Mouse (Mus musculus) natural killer cell, adult 2 months (primary cell): ENCODE data around the gene Ccdc120.
"Not testable (repeated sequence)": the region's sequence is repeated elsewhere in the genome, so short reads cannot be mapped to it uniquely, and the experiment has no call there.

Experiments used
- DNase-seq, 2 experiments: peaks; one replicate each; pipeline ENCODE4 v3.0.0; 2022; ENCODE audit warnings: low spot score in 2 of 2

Ccdc120 gene

GRCm38 (mm10) chrX:7762137-7762920 is 11.6 kb upstream of the Ccdc120 start, which contains the start of gene Tfe3:
Gene Tfe3 (plus strand): TSS chrX:7762560.
- DNase-seq, result peak; percentile 89

DNA sequence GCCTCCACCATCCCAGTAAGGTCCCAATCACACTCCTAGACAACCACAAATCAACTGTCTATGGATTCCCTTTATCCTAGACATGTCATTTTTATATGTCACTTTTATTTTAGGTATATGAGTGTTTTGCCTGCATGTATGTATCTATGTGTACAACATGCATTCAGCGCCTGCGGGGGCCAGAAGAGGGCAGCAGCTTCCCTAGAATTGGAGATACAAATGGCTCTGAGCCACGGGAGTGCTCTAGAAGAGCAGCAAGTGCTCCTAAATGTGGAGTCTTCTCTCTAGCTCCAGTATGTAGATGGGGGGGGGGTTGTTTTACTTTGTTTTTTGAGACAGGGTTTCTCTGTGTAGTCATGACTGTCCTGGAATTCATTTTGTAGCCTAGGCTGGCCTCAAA is 2.9 kb upstream of the Ccdc120 start:
- peak in 1 of 2 experiments; percentile 30 for DNase-seq

GRCm38 (mm10) chrX:7745429-7745828 is 5.3 kb downstream of the Ccdc120 start:
- DNase-seq, result no peak

- DNase-seq, result no peak
These were observed 5.8 kb downstream of the Ccdc120 start for GRCm38 (mm10) chrX:7744940-7745339.

- no peak for DNase-seq
These were observed 7.2 kb downstream of the Ccdc120 start for GRCm38 (mm10) chrX:7743470-7743869.

DNA sequence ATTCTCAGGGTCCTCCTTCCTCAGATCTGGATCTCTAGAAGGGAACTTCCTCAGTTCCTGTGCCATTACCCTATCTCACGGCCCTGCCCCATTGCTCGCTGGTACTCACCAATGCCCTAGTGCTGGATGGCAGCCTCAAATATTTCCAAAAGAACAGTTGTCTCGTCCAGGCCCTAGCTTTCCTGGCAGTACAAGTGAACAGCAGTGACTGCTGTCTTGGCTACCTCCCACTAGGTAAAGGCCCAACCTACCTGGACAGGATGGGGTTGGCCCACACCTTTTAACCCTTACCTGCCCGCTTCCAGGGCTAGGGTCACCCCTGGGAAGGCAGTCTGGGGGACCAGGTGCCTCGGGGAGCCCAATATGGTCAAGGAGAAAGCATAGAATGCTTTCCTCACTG is 9.6 kb downstream of the Ccdc120 start:
- no peak for DNase-seq

- DNase-seq, result no peak
These were observed 10.5 kb downstream of the Ccdc120 start for GRCm38 (mm10) chrX:7740082-7740819.

DNA sequence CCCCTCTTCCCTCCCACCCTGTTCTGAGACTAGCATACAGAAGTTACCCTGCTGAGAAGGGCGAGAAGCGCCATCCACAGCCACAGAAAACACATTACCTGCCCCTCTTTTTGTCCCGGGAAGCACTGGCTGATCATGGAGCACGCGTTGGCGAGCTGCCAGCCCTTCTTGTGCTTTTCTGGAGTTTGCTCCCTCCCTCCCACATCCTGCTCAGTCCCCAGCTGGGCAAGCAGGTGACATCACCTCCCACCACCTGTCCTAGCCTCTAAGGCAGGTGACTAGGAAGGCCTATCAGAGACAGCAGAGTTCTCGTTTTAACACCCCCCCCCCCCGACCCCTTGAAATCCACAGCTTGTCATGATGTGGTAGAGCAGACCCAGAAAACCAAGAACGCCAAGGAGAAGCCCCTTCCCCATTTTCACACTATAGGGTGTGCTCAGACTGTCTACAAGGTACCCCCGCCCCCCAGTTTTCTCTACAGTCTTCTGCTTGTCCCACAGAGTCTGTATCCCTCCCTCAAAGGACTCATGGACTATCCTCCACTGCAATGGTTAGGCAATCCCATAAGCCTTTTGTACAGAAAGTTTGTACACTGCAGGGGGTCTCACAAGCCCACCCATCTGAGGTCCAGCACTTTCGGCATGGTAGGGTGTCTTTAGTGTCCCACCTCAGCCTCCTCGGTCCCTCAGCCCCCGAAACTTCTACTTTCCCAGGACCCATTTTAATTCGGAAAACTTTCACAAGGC is 11.2 kb downstream of the Ccdc120 start:
- no peak for DNase-seq

- peak; percentile 59 to 79 for DNase-seq
These were observed 17.0 kb downstream of the Ccdc120 start for GRCm38 (mm10) chrX:7733571-7734156.

DNA sequence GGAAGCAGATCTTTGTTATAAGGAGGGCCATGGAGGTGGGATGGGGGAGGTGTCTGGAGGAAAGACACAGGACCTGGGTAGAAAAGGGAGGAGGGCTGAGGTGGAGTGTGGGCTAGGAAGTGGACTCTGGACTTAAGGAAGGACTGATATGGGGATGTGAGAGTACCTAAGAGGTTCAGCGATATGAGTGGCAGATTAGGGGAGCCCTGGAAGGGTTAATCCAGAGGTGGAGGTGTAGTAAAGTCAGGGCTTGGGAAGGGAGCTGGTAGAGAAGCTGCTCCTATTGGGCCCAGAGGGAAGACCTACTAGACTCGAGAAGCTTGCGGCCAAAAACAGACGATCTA is 21.8 kb downstream of the Ccdc120 start:
- DNase-seq, result no peak

DNA sequence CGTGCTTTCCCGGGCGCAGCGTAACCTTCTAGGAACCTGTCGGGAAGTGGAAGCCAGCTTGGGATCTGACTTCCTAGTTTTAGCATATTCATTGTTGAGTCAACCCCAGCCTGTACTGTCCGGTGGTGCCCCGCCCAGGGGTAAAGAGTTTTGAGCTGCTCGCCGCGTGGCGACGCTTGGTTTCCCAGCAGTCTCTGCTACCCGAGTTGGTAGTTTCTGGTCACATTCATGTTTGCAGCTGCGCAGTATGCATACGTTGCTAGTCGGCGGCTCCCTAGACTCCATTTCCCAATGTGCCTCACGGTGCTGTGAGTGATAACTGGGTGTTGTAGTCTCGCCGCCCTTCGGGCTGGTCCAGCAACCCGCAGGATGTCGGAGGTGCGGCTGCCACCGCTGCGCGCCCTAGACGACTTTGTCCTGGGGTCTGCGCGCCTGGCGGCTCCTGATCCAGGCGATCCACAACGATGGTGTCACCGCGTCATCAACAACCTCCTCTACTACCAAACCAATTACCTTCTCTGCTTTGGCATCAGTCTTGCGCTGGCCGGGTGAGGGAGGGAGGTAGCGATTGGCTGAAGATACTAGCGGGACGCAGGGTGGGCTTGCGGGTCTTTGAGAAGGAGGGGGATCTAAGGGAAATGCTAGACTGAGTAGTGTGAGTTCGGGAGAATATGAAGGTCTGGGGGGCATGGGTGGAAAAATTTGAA is 22.3 kb downstream of the Ccdc120 start, which contains the start of gene Praf2:
Gene Praf2, plus strand, starts transcription at position 225 of the 707 bp plus-strand sequence.
- peak; percentile 73 to 78 for DNase-seq

- no peak for DNase-seq
These were observed 23.5 kb downstream of the Ccdc120 start for GRCm38 (mm10) chrX:7727176-7727575.

GRCm38 (mm10) chrX:7725841-7726240 is 24.9 kb downstream of the Ccdc120 start:
- no peak for DNase-seq

DNA sequence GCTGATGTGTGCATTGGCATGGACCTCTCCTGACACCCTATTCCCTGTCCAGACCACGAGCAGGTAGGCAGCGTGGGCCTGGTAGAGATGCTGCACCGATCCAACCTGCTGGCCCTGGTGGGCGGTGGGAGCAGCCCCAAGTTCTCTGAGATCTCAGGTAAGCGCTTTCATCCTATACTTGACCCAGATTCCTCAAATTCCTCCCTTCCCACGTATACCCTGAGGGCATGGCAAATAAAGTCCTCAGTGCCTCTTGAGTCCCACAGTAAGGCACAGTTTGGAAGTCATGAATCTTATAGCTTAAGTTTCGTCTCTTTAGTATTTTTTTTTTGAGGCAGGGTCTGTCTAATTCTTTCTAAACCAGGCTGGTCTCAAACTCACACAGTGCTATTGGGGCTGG is 26.6 kb downstream of the Ccdc120 start:
- no peak for DNase-seq

DNA sequence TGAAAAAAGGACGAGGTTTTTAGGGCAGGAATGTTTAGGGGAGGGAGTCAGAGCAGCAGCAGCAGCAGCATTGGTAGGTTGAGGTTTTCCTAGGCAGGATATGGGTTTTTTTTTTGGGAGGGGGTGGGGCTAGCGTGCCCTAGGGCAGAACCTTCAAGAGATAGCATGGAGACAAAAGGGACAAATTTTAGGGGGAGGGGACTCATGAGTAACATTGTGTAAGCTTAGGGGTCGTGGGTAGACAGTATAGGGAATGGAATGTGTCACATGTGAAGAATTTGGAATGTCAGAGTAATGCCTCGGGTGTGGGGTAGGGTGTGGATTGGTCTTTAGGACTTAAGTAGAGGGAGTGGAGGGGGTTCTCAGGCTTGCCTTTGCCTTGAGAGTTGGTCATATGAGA is 28.0 kb downstream of the Ccdc120 start:
- DNase-seq, result no peak

- DNase-seq, result no peak
These were observed 28.5 kb downstream of the Ccdc120 start for GRCm38 (mm10) chrX:7722282-7722611.

DNA sequence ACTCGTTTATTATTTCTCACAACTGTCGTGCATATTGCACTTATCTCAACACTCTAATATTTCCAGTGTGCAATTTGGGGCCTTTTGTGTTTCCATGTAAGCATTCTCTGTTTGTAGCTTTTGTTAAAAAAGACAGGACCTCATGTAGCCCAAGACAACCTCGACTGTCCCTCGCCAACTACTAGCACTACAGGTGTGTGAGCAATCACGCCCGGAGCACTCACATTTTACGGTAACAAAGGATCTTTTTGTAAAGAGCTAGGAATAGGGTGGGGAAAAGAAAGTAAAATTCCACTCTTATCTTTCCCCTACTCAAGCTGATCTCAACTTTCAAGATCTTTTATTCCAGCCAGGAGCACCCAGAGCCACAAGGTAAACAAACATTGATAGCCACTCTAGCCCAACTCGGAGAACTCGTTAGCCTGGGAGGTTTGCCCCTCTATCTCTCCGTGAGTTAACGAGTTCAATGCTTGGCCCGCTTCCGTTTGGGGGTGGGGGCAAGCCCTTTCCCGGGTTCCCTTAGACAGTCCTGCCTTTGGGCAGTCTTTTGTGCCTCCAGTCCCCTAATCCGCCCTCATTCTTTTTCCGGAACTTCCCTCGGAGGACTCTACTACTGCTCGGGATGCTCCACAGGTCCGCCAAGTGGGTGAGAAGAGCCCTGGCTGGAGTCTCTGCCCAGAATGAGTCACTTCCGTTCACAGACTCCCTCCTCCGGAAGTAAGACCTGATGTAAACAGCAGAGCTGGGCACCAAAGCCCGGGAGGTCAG is 29.0 kb downstream of the Ccdc120 start, which contains the start of gene Gm45208:
Gene Gm45208, plus strand, starts transcription at position 732 of the 768 bp plus-strand sequence.
- DNase-seq, result peak; percentile 73 to 81

GRCm38 (mm10) chrX:7716058-7716457 is 34.6 kb downstream of the Ccdc120 start:
- peak in 1 of 2 experiments; percentile 13 for DNase-seq

DNA sequence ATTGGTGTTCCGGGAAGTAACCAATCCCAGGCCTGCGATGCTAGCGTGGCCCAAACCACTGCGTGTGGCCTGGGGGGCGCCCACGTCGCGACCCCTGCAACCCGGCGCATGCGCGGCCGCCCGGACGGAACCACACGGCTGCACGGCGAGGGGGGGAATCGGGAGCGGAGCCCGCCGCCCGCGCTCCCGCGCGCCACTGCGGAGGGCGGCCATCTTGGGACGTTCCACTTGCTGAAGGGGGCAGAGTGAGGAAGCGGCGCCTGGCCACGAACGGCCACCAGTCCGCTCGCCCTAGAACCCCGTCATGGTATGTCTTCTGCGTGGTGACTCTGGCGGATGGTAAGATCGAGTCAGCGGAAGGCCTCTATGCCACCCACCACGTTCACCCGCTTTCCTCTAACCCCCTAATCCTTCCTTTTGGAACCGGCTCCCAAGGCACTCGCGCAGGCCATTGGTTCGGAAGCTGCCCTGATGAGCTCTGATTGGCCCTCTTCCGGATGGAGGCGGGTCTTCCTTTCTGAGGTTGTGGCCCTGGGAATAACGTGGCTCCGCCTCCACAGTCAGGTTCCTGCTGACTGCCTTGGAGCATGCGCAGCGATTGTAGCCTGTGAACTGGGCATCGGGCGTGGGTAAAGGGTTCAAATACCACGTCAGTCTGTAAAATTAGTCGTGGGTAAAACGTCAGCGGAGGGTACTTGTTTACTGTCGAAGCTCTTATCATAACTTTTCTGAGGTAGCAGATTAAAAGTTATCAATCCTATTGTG is 36.4 kb downstream of the Ccdc120 start, which contains the start of gene Wdr45:
Gene Wdr45, plus strand, starts transcription at position 199 of the 765 bp plus-strand sequence.
- DNase-seq, result peak; percentile 90 to 92

DNA sequence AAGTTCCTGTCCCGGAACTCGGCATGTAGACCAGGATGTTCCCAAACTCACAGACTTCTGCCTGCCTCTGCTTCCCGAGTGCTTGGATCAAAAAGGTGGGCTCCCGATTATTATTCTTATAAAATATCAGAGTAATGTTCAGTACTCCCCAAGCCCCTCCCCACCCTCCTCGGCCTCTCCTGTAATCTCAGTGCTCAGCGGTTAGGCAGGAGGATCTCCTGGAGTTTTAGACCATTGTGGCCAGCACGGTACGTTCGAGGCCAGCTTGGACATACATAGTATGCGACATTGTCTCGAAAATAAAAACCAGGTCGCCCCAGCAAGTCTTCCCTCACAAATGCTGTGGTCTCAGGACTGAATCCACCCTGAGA is 37.0 kb downstream of the Ccdc120 start:
- DNase-seq, result not testable (repeated sequence)
